Mouse (Mus musculus): ENCODE measurements around the gene Stox2. TPM values are rescaled to one million over a fixed set of nuclear protein-coding genes. Genes with fewer than 3 reads are reported as not detected.

Gene Stox2
- total RNA-seq, 2 experiments from 2014 or later: 10.1 to 13.6 TPM

GRCm38 (mm10) chr8:47321282-47321681 is 124.9 kb downstream of the Stox2 start:
- DNase-seq: no peak
- intact Hi-C loops (cut with DNase I): no loop called here

GRCm38 (mm10) chr8:47320707-47321106 is 125.5 kb downstream of the Stox2 start:
- DNase-seq: no peak
- intact Hi-C loops (cut with DNase I): no loop called here

GRCm38 (mm10) chr8:47318468-47318867 is 127.7 kb downstream of the Stox2 start:
- intact Hi-C loops (cut with DNase I): no loop called here
- no peak for DNase-seq

- no peak for DNase-seq
These were observed 138.0 kb downstream of the Stox2 start for GRCm38 (mm10) chr8:47308176-47308575.

GRCm38 (mm10) chr8:47306372-47306771 is 139.8 kb downstream of the Stox2 start:
- intact Hi-C loops (cut with DNase I): no loop called here
- DNase-seq: no peak

More at GRCm38 (mm10) chr8:47308176-47308575, 138.0 kb downstream of the Stox2 start:
- intact Hi-C loops (cut with DNase I): no loop called here

GRCm38 (mm10) chr8:47305880-47306279 is 140.3 kb downstream of the Stox2 start:
- no peak for DNase-seq
- intact Hi-C loops (cut with DNase I): no loop called here

GRCm38 (mm10) chr8:47298460-47298859 is 147.7 kb downstream of the Stox2 start:
- no peak for DNase-seq
- intact Hi-C loops (cut with DNase I): no loop called here

GRCm38 (mm10) chr8:47289641-47290040 is 156.5 kb downstream of the Stox2 start:
- DNase-seq: no peak
- intact Hi-C loops (cut with DNase I): loop anchor here (5.0 kb wide), 2 partner anchors 63 to 78 kb away; no protein-coding TSS in a partner anchor

- intact Hi-C loops (cut with DNase I): loop anchor here (5.0 kb wide), 2 partner anchors 63 to 78 kb away; no protein-coding TSS in a partner anchor
These were observed 157.2 kb downstream of the Stox2 start for GRCm38 (mm10) chr8:47288866-47289541.

GRCm38 (mm10) chr8:47288131-47288865 is 157.9 kb downstream of the Stox2 start:
- intact Hi-C loops (cut with DNase I): loop anchor here (5.0 kb wide), 2 partner anchors 64 to 79 kb away; no protein-coding TSS in a partner anchor
- DNase-seq: peak in 1 of 2 experiments; percentile 43

More at GRCm38 (mm10) chr8:47288866-47289541, 157.2 kb downstream of the Stox2 start:
- peak; percentile 60 to 76 for DNase-seq

- peak; percentile 24 to 44 for DNase-seq
- intact Hi-C loops (cut with DNase I): loop anchor here (5.0 kb wide), 2 partner anchors 65 to 80 kb away; no protein-coding TSS in a partner anchor
These were observed 158.5 kb downstream of the Stox2 start for GRCm38 (mm10) chr8:47287641-47288130.

- DNase-seq: peak in 1 of 2 experiments; percentile 11
These were observed 159.0 kb downstream of the Stox2 start for GRCm38 (mm10) chr8:47287201-47287621.

GRCm38 (mm10) chr8:47286081-47286700 is 160.0 kb downstream of the Stox2 start:
- intact Hi-C loops (cut with DNase I): loop anchor here (5.0 kb wide), 2 partner anchors 66 to 81 kb away; no protein-coding TSS in a partner anchor
- DNase-seq: no peak

More at GRCm38 (mm10) chr8:47287201-47287621, 159.0 kb downstream of the Stox2 start:
- intact Hi-C loops (cut with DNase I): loop anchor here (5.0 kb wide), 2 partner anchors 65 to 80 kb away; no protein-coding TSS in a partner anchor

GRCm38 (mm10) chr8:47285435-47285834 is 160.7 kb downstream of the Stox2 start:
- DNase-seq: no peak
- intact Hi-C loops (cut with DNase I): loop anchor here (5.0 kb wide), 2 partner anchors 67 to 82 kb away; no protein-coding TSS in a partner anchor

GRCm38 (mm10) chr8:47284329-47285326 is 161.5 kb downstream of the Stox2 start:
- intact Hi-C loops (cut with DNase I): loop anchor here (5.0 kb wide), 2 partner anchors 68 to 83 kb away; no protein-coding TSS in a partner anchor
- DNase-seq: no peak

- DNase-seq: no peak
- intact Hi-C loops (cut with DNase I): no loop called here
These were observed 166.3 kb downstream of the Stox2 start for GRCm38 (mm10) chr8:47279898-47280297.

- intact Hi-C loops (cut with DNase I): no loop called here
- no peak for DNase-seq
These were observed 168.0 kb downstream of the Stox2 start for GRCm38 (mm10) chr8:47278211-47278610.

- DNase-seq: no peak
- intact Hi-C loops (cut with DNase I): no loop called here
These were observed 177.2 kb downstream of the Stox2 start for GRCm38 (mm10) chr8:47268931-47269330.

Measured in heart, postnatal 36 days (tissue).